Mouse (Mus musculus) CH12.LX (cell line): ENCODE results near the gene Atg4d. TPM values are rescaled to one million over a fixed set of nuclear protein-coding genes. Genes with fewer than 3 reads are reported as not detected.

Source experiments
- DNase-seq: peaks from one replicate; pipeline ENCODE4 v3.0.0-alpha.2; 2013; ENCODE audit errors: extremely low read depth
- H3K27ac ChIP-seq: 2 replicates; pipeline ENCODE4 v1.5.1; 2012; ENCODE audit warnings: low read depth, mild to moderate bottlenecking, control low read depth, moderate library complexity; ENCODE audit not compliant: insufficient read depth
- H3K27me3 ChIP-seq: replicated peaks from 2 replicates; pipeline ENCODE3; 2012; ENCODE audit warnings: inconsistent platforms
- H3K36me3 ChIP-seq, 2 experiments: replicated peaks in 1 of 2; 2 replicates each; pipeline versions ENCODE3 to v1.6.1; 2012; ENCODE audit warnings: inconsistent platforms in 1 of 2, low read length in 1 of 2, mild to moderate bottlenecking in 1 of 2, mixed read lengths in 1 of 2, moderate library complexity in 1 of 2; ENCODE audit not compliant: control insufficient read depth in 1 of 2, insufficient read depth in 1 of 2
- H3K4me1 ChIP-seq, 2 experiments: 2 replicates each; pipeline ENCODE4 v1.6.1; 2012; ENCODE audit warnings: inconsistent platforms in 1 of 2, moderate library complexity in 1 of 2; ENCODE audit not compliant: insufficient read depth in 2 of 2, control insufficient read depth in 1 of 2
- H3K4me2 ChIP-seq: 2 replicates; pipeline ENCODE4 v1.6.1; 2012; ENCODE audit warnings: low read depth, mild to moderate bottlenecking, control low read depth; ENCODE audit not compliant: poor library complexity, insufficient read depth, severe bottlenecking
- H3K4me3 ChIP-seq, 3 experiments: fragments of 150-350 bp in 1 of 3; sonication (generic) in 1 of 3; replicated peaks in 1 of 3; 2 replicates each; pipeline versions ENCODE3 to v1.5.1; 2011 to 2012; ENCODE audit warnings: low read depth in 2 of 3, low read length in 2 of 3, mild to moderate bottlenecking in 2 of 3, moderate library complexity in 2 of 3, control low read depth in 1 of 3, improper control_type of control experiment in 1 of 3, inconsistent platforms in 1 of 3, mixed read lengths in 1 of 3; ENCODE audit not compliant: poor library complexity in 1 of 3
- H3K79me2 ChIP-seq: replicated peaks from 2 replicates; pipeline ENCODE4 v1.6.1; 2012; ENCODE audit warnings: mild to moderate bottlenecking, moderate library complexity; ENCODE audit not compliant: control insufficient read depth, poor library complexity, insufficient read depth, severe bottlenecking; ENCODE audit errors: extremely low read depth
- H3K9ac ChIP-seq: 2 replicates; pipeline ENCODE4 v1.6.1; 2012; ENCODE audit warnings: low read depth, mild to moderate bottlenecking, control low read depth, moderate library complexity; ENCODE audit not compliant: insufficient read depth
- H3K9me3 ChIP-seq: replicated peaks from 2 replicates; pipeline ENCODE3; 2012; ENCODE audit warnings: low read length, inconsistent platforms, mixed read lengths
- CTCF ChIP-seq, 2 experiments: IDR thresholded peaks in 1 of 2; conservative IDR thresholded peaks in 1 of 2; 2 replicates each; pipeline ENCODE4 v1.5.1; 2011 to 2012; ENCODE audit warnings: low read depth in 2 of 2, low read length in 2 of 2, improper control_type of control experiment in 1 of 2, inconsistent platforms in 1 of 2, mild to moderate bottlenecking in 1 of 2, moderate library complexity in 1 of 2
- MAFK ChIP-seq: IDR thresholded peaks from 2 replicates; pipeline ENCODE4 v1.6.1; 2011; ENCODE audit warnings: low read length, improper control_type of control experiment; ENCODE audit not compliant: insufficient replicate concordance
- MEF2A ChIP-seq: IDR thresholded peaks from 2 replicates; pipeline ENCODE4 v1.6.1; 2014; ENCODE audit warnings: low read depth, mild to moderate bottlenecking, inconsistent platforms, low read length, improper control_type of control experiment, borderline replicate concordance
- MYC ChIP-seq: IDR thresholded peaks from 2 replicates; pipeline ENCODE4 v1.6.1; 2011; ENCODE audit warnings: low read depth, mild to moderate bottlenecking, improper control_type of control experiment, low read length
- NELFE ChIP-seq: IDR thresholded peaks from 2 replicates; pipeline ENCODE4 v1.6.1; 2011; ENCODE audit warnings: low read depth, low read length, improper control_type of control experiment
- NRF1 ChIP-seq: IDR thresholded peaks from 2 replicates; pipeline ENCODE4 v1.6.1; 2014; ENCODE audit warnings: low read depth, mild to moderate bottlenecking, inconsistent platforms, low read length, improper control_type of control experiment, moderate library complexity
- SIN3A ChIP-seq: IDR thresholded peaks from 2 replicates; pipeline ENCODE4 v1.6.1; 2012; ENCODE audit warnings: low read length, improper control_type of control experiment, inconsistent platforms
- TCF12 ChIP-seq: IDR thresholded peaks from 2 replicates; pipeline ENCODE4 v1.6.1; 2014; ENCODE audit warnings: low read depth, mild to moderate bottlenecking, inconsistent platforms, low read length, improper control_type of control experiment
- dilution Hi-C: fragments of 300-500 bp; cut with MboI; formaldehyde crosslinking; loops from 2 replicates; pipeline ENCODE4 v1.14.3; 2020; ENCODE audit warnings: low sequenced_read_pairs; ENCODE audit not compliant: extremely low pct_unique_long_range_greater_than_20kb, extremely low pct_ligation_motif_present
- in situ Hi-C: fragments of 300-500 bp; cut with MboI; formaldehyde crosslinking; loops from 3 replicates; pipeline ENCODE4 v1.14.3; 2019; ENCODE audit warnings: low sequenced_read_pairs, low pct_ligation_motif_present, low pct_unique_long_range_greater_than_20kb, mixed read lengths
- polyA plus RNA-seq: library from polyadenylated mRNA; unstranded; fragments of >175 nt; gene quantifications from 2 replicates; pipeline ENCODE4 v1.2.1, GENCODE M21; 2012; ENCODE audit warnings: low read depth; ENCODE audit not compliant: insufficient read length
- total RNA-seq, 2 experiments: library from RNA; depleted of rRNA; stranded (reverse); fragments of 300-350 nt in 1 of 2; fragments of >200 nt in 1 of 2; gene quantifications; 2 replicates each; pipeline ENCODE4 v1.2.3; 2012 to 2014

Atg4d gene
- total and polyA plus RNA-seq, 3 experiments = 7.7 to 14.3 (median 10.3) TPM

DNA sequence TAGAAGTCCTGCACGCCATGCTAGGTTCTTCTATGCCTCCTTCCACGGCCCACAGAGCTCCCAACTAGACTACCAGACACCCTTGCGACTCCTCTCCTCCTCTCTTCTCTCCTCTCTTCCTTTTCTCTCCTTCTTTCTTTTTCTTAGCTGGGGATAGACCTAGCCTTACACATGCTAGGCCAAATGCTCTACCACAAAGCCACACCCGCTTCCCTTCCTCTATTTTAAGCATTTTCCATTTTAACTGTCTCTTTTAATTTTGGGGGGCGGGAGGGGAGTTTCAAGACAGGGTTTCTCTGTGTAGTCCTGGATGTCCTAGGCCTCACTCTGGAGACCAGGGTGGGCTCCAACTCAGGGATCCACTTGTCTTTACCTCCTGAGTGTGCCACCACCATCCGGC, 53.7 kb downstream of the Atg4d start:
- Histone ChIP-seq H3K79me2 (peaks cover 17% of the 10 kb centered on the region), H3K9ac (no peak overlapping the region), H3K4me1 (peaks cover 0 to 27% of the 10 kb centered on the region in 2 experiments; a peak in 3 of 4 replicates), H3K4me3 (no peak overlapping the region), H3K4me2 (no peak overlapping the region), H3K9me3 (peaks cover 3% of the 10 kb centered on the region), H3K36me3 (no peaks in the 10 kb centered on the region), H3K27ac (no peak overlapping the region), H3K27me3 (no peaks in the 10 kb centered on the region)
- TF ChIP-seq TCF12 (no peak), MEF2A (0 out of 2 replicates have a peak, but pooled peaks have one; percentile 24)
- DNase-seq = no peak
- in situ Hi-C loops = loop anchor here (5.0 kb wide), 1 partner anchor 94 kb away; the partner anchor contains the start of gene Qtrt1
- dilution Hi-C loops = no loop called here

DNA sequence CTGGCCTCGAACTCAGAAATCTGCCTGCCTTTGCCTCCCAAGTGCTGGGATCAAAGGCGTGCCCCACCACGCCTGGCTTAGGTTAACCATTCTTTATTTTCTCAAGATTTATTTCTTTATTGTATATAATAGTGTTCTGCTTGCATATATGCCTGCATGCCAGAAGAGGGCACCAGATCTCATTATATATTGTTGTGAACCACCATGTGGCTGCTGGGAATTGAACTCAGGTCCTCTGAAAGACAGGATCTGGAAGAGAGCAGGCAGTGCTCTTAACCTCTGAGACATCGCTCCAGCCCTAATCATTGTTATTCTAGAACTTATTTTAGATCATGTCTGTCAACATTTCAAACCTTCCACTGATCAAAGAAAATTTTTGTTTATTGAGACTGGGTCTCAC, 54.4 kb downstream of the Atg4d start:
- Histone ChIP-seq H3K4me1 (peaks cover 3 to 34% of the 10 kb centered on the region in 2 experiments), H3K79me2 (peaks cover 24% of the 10 kb centered on the region), H3K9ac (no peak overlapping the region), H3K4me2 (no peak overlapping the region), H3K27ac (no peak overlapping the region), H3K36me3 (peaks cover 0 to 5% of the 10 kb centered on the region in 2 experiments), H3K9me3 (peaks cover 3% of the 10 kb centered on the region)
- TF ChIP-seq MAFK (no peak), SIN3A (no peak), CTCF (conservative IDR thresholded peaks at IDR 0.05 in 1 of 2, IDR thresholded peaks at IDR 0.05 in 1 of 2; ENCODE audit: low read depth in 2 of 2, low read length in 2 of 2) (peak in 1 of 2 experiments; percentile 23; a peak in 2 of 4 replicates)
- TF ChIP-seq, all 38 proteins: peak for 1
- no peaks in the 10 kb centered on the region for H3K27me3 ChIP-seq
- in situ Hi-C loops = loop anchor here (5.0 kb wide), 1 partner anchor 93 kb away; the partner anchor contains the start of gene Qtrt1
- H3K4me3 ChIP-seq = no peak overlapping the region
- DNase-seq = no peak
- dilution Hi-C loops = no loop called here

DNA sequence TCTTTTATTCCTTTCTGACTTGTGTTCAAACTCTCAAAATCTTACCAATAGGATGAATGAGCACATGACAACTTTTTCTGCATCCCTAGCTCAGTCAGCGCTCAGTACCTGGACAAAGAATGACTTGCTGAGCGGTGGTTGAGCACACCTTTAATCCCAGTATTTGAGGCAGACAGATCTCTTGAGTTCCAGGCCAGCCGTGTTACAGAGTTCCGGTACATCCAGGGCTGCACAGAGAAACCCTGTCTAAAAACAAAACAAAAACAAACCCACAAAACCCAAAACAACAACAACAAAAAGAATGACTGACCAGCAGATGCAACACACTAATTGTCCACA, 55.2 kb downstream of the Atg4d start:
- Histone ChIP-seq H3K27ac (no peak overlapping the region), H3K4me1 (peaks cover 3 to 39% of the 10 kb centered on the region in 2 experiments)

More for the DNA sequence above, 55.2 kb downstream of the Atg4d start:
- Histone ChIP-seq H3K79me2 (peaks cover 30% of the 10 kb centered on the region), H3K36me3 (peaks cover 0 to 11% of the 10 kb centered on the region in 2 experiments), H3K9me3 (peaks cover 3% of the 10 kb centered on the region), H3K4me3 (peak overlapping the region in 2 of 3 experiments; percentile 31 to 77), H3K9ac (no peak overlapping the region), H3K27me3 (no peaks in the 10 kb centered on the region), H3K4me2 (peak overlapping the region; percentile 58; the same call in 1 of the 2 replicates)
- dilution Hi-C loops = no loop called here
- in situ Hi-C loops = no loop called here
- no peak for TF ChIP-seq NRF1
- peak; percentile 31; the same call in 1 of the 2 replicates for TF ChIP-seq NELFE
- 0 out of 2 replicates have a peak, but pooled peaks have one; percentile 7 for TF ChIP-seq MYC
- no peak for DNase-seq
